Mouse (Mus musculus) midbrain, embryonic 16.5 days (tissue): Measurements from ENCODE around the gene Bzw2. TPM values are rescaled to one million over a fixed set of nuclear protein-coding genes. Genes with fewer than 3 reads are reported as not detected.

Source experiments
- ATAC-seq: fragments of 200-750 bp; cut with Nextera tagmentation; 2 replicates; pipeline ENCODE4 v1.8.0; 2017; ENCODE audit warnings: moderate TSS enrichment
- H3K27ac ChIP-seq: fragments of 300-500 bp; sonication (generic); 2 replicates; pipeline ENCODE4 v1.5.1; 2014; ENCODE audit warnings: mild to moderate bottlenecking, low read length, mixed read lengths
- H3K27me3 ChIP-seq: fragments of 300-500 bp; sonication (generic); 2 replicates; pipeline ENCODE4 v1.6.1; 2014; ENCODE audit warnings: low read depth, low read length, mixed read lengths; ENCODE audit not compliant: control insufficient read depth, insufficient read depth
- H3K36me3 ChIP-seq: fragments of 300-500 bp; sonication (generic); 2 replicates; pipeline ENCODE4 v1.6.1; 2014; ENCODE audit warnings: mild to moderate bottlenecking, low read length, moderate library complexity, mixed read lengths; ENCODE audit not compliant: control insufficient read depth, insufficient read depth
- H3K4me1 ChIP-seq: fragments of 300-500 bp; sonication (generic); 2 replicates; pipeline ENCODE4 v1.6.1; 2014; ENCODE audit warnings: mild to moderate bottlenecking, low read length, mixed read lengths; ENCODE audit not compliant: control insufficient read depth, insufficient read depth
- H3K4me2 ChIP-seq: fragments of 300-500 bp; sonication (generic); 2 replicates; pipeline ENCODE4 v1.6.1; 2014; ENCODE audit warnings: mild to moderate bottlenecking, low read length, mixed read lengths
- H3K4me3 ChIP-seq: fragments of 300-500 bp; sonication (generic); 2 replicates; pipeline ENCODE4 v1.5.1; 2014; ENCODE audit warnings: low read depth, mild to moderate bottlenecking, low read length, moderate library complexity, mixed read lengths
- H3K9ac ChIP-seq: fragments of 300-500 bp; sonication (generic); 2 replicates; pipeline ENCODE4 v1.6.1; 2014; ENCODE audit warnings: low read depth, low read length, mixed read lengths
- H3K9me3 ChIP-seq: fragments of 300-500 bp; sonication (generic); replicated peaks from 2 replicates; pipeline ENCODE4 v1.6.1; 2014; ENCODE audit warnings: mild to moderate bottlenecking, low read length, mixed read lengths; ENCODE audit not compliant: control insufficient read depth, poor library complexity, severe bottlenecking
- WGBS: fragments of 180-500 bp; shearing (Covaris S2); extraction: QIAGEN DNeasy Blood & Tissue Kit; methylation state at CpG from one replicate; pipeline ENCODE4 v1.1.7; 2014; 5-methylcytosine and 5-hydroxymethylcytosine counted together
- polyA plus RNA-seq: library from polyadenylated mRNA; unstranded; fragments of >200 nt; fragmentation: Nextera tagmentation; extraction: Ambion mirVana; gene quantifications from 2 replicates; pipeline ENCODE4 v1.2.1, GENCODE M21; 2015

Bzw2 gene
- polyA plus RNA-seq, 1 experiment from 2014 or later = 402 TPM

GRCm38 (mm10) chr12:36042348-36042778 lies 115.5 kb downstream of the Bzw2 start, which contains the start of gene Tspan13:
Gene Tspan13 (minus strand): TSS chr12:36042500.
- 0% methylated on average over 35 of the region's 35 CpGs for WGBS
- Histone ChIP-seq H3K27me3 (no peaks in the 10 kb centered on the region), H3K27ac (peak within 1 kb of the TSS; percentile 98), H3K9ac (peak within 1 kb of the TSS; percentile 99), H3K4me2 (peak within 1 kb of the TSS; percentile 82), H3K4me1 (peaks cover 20% of the 10 kb centered on the region), H3K36me3 (no peaks in the 10 kb centered on the region), H3K4me3 (peak within 1 kb of the TSS; percentile 62), H3K9me3 (no peaks in the 10 kb centered on the region)
- ATAC-seq = peak; percentile 98

Other genes starting within 250 kb of the Bzw2 start
- not detected in 2 replicates for gene Agr3, start 232.5 kb downstream of the Bzw2 start, polyA plus RNA-seq
- 0.23 TPM in 1 of 2 replicates, not detected in the other for gene Agr2, start 165.2 kb downstream of the Bzw2 start, polyA plus RNA-seq
- gene Tspan13, start 115.6 kb downstream of the Bzw2 start, polyA plus RNA-seq = 387 and 445 TPM in 2 replicates
- 82.2 and 83.7 TPM in 2 replicates for gene Ankmy2, start 966 bp downstream of the Bzw2 start, polyA plus RNA-seq
- 0.26 TPM in 1 of 2 replicates, not detected in the other for gene Lrrc72, start 95.3 kb upstream of the Bzw2 start, polyA plus RNA-seq
- gene Sostdc1, start 156.1 kb upstream of the Bzw2 start, polyA plus RNA-seq = 11.9 and 13.0 TPM in 2 replicates
- 11.0 and 11.9 TPM in 2 replicates for gene Ispd, start 223.4 kb upstream of the Bzw2 start, polyA plus RNA-seq
- 2.6 and 3.4 TPM in 2 replicates for gene D630036H23Rik, start 224.1 kb upstream of the Bzw2 start, polyA plus RNA-seq